ENCODE assay signal across 13 mouse cellular contexts in genomic region chr14:120299716-120300115, GRCm38 (mm10). TPM values are rescaled to one million over a fixed set of nuclear protein-coding genes. Genes with fewer than 3 reads are reported as not detected.
A peak's percentile ranks its signal among the peaks of the same experiment; 100 is the strongest.
DNase-seq lines count a peak whose midpoint lies in the region; ATAC-seq lines count a peak whose summit lies in the region.
"Had no signal": no experiment of that assay in that cellular context is flagged by ENCODE, and none has a peak within 500 bp of the region (broad histone marks: within the 10 kb centered on the region; RNA-seq: fewer than 3 reads in every experiment).

No protein-coding gene starts in this region.

- peaks cover 72% of the 10 kb centered on the region for H3K4me1 ChIP-seq in embryonic facial prominence, embryonic 14.5 days (ENCODE audit: control insufficient read depth, insufficient read depth, low read length)
- peaks cover 56% of the 10 kb centered on the region for H3K4me1 ChIP-seq in embryonic facial prominence, embryonic 10.5 days
- peaks cover 68% of the 10 kb centered on the region for H3K4me1 ChIP-seq in kidney, embryonic 14.5 days (ENCODE audit: control insufficient read depth, insufficient read depth, low read length)
- peaks cover 23% of the 10 kb centered on the region for H3K4me1 ChIP-seq in hindbrain, embryonic 14.5 days (replicated peaks; ENCODE audit: control insufficient read depth, insufficient read depth, low read length)

- intact Hi-C loops in left cerebral cortex, postnatal 36 days (cut with DNase I): no loop called here

- no peak overlapping the region for H3K4me3 ChIP-seq in embryonic facial prominence, embryonic 14.5 days (ENCODE audit: low read depth, low read length)
- no peak overlapping the region for H3K4me3 ChIP-seq in embryonic facial prominence, embryonic 10.5 days
- H3K4me3 ChIP-seq in kidney, embryonic 14.5 days (ENCODE audit: low read length): no peak overlapping the region
- H3K4me3 ChIP-seq in hindbrain, embryonic 14.5 days (replicated peaks; ENCODE audit: low read length): no peak overlapping the region
- H3K4me3 ChIP-seq: liver, embryonic 15.5 days; neural tube, embryonic 13.5 days had no signal

- no peak overlapping the region for H3K4me2 ChIP-seq in embryonic facial prominence, embryonic 14.5 days (ENCODE audit: low read depth, low read length)
- H3K4me2 ChIP-seq in kidney, embryonic 14.5 days (replicated peaks; ENCODE audit: low read depth, low read length): no peak overlapping the region
- no peak overlapping the region for H3K4me2 ChIP-seq in hindbrain, embryonic 14.5 days (replicated peaks)
- H3K4me2 ChIP-seq: liver, embryonic 15.5 days; neural tube, embryonic 13.5 days had no signal

- no peaks in the 10 kb centered on the region for H3K9me3 ChIP-seq in embryonic facial prominence, embryonic 14.5 days (ENCODE audit: control insufficient read depth, low read length)
- H3K9me3 ChIP-seq in embryonic facial prominence, embryonic 10.5 days: no peaks in the 10 kb centered on the region
- no peaks in the 10 kb centered on the region for H3K9me3 ChIP-seq in kidney, embryonic 14.5 days (ENCODE audit: control insufficient read depth, low read length)
- H3K9me3 ChIP-seq in hindbrain, embryonic 14.5 days (ENCODE audit: control insufficient read depth, low read length): no peaks in the 10 kb centered on the region
- H3K9me3 ChIP-seq: liver, embryonic 15.5 days; neural tube, embryonic 13.5 days had no signal

- 0 out of 2 replicates have a peak overlapping the region, but pooled peaks have one; percentile 6 for H3K9ac ChIP-seq in embryonic facial prominence, embryonic 14.5 days (ENCODE audit: low read depth, low read length)
- no peak overlapping the region for H3K9ac ChIP-seq in kidney, embryonic 14.5 days (ENCODE audit: low read depth, low read length)
- no peak overlapping the region for H3K9ac ChIP-seq in hindbrain, embryonic 14.5 days
- H3K9ac ChIP-seq: liver, embryonic 15.5 days; neural tube, embryonic 13.5 days had no signal

- WGBS in embryonic facial prominence, embryonic 14.5 days: 44% methylated on average over 3 of the region's 3 CpGs
- WGBS in embryonic facial prominence, embryonic 10.5 days: 72% methylated on average over 3 of the region's 3 CpGs
- WGBS in kidney, embryonic 14.5 days: 28% methylated on average over 3 of the region's 3 CpGs
- 78% methylated on average over 3 of the region's 3 CpGs for WGBS in hindbrain, embryonic 14.5 days

- no peaks in the 10 kb centered on the region for H3K27me3 ChIP-seq in embryonic facial prominence, embryonic 14.5 days (replicated peaks; ENCODE audit: control insufficient read depth, insufficient read depth, low read length)
- no peaks in the 10 kb centered on the region for H3K27me3 ChIP-seq in embryonic facial prominence, embryonic 10.5 days (replicated peaks; ENCODE audit: low read depth, poor library complexity, severe bottlenecking)
- H3K27me3 ChIP-seq in kidney, embryonic 14.5 days (ENCODE audit: control insufficient read depth, insufficient read depth, low read length): no peaks in the 10 kb centered on the region
- H3K27me3 ChIP-seq in hindbrain, embryonic 14.5 days (ENCODE audit: control insufficient read depth, insufficient read depth, low read length): no peaks in the 10 kb centered on the region
- H3K27me3 ChIP-seq: liver, embryonic 15.5 days; neural tube, embryonic 13.5 days had no signal

- peak overlapping the region; percentile 1; the same call in 1 of the 2 replicates for H3K27ac ChIP-seq in embryonic facial prominence, embryonic 14.5 days (replicated peaks; ENCODE audit: low read depth, low read length)
- H3K27ac ChIP-seq in embryonic facial prominence, embryonic 10.5 days (replicated peaks): no peak overlapping the region
- H3K27ac ChIP-seq in kidney, embryonic 14.5 days (ENCODE audit: low read depth, low read length): peak overlapping the region; percentile 62; the same call in 1 of the 2 replicates
- H3K27ac ChIP-seq in hindbrain, embryonic 14.5 days: no peak overlapping the region
- H3K27ac ChIP-seq: liver, embryonic 15.5 days; neural tube, embryonic 13.5 days had no signal

- no peaks in the 10 kb centered on the region for H3K36me3 ChIP-seq in embryonic facial prominence, embryonic 14.5 days (ENCODE audit: control insufficient read depth, insufficient read depth, low read length)
- peaks cover 7% of the 10 kb centered on the region for H3K36me3 ChIP-seq in embryonic facial prominence, embryonic 10.5 days (replicated peaks)
- H3K36me3 ChIP-seq in kidney, embryonic 14.5 days (ENCODE audit: control insufficient read depth, insufficient read depth, low read length): no peaks in the 10 kb centered on the region
- H3K36me3 ChIP-seq in hindbrain, embryonic 14.5 days (replicated peaks; ENCODE audit: control insufficient read depth, insufficient read depth): no peaks in the 10 kb centered on the region
- H3K36me3 ChIP-seq: liver, embryonic 15.5 days; neural tube, embryonic 13.5 days had no signal

- ATAC-seq in embryonic facial prominence, embryonic 14.5 days (ENCODE audit: low read depth): no peak
- ATAC-seq in kidney, embryonic 14.5 days (ENCODE audit: low FRiP score, low TSS enrichment): peak; percentile 22; the same call in 1 of the 2 replicates
- no peak for ATAC-seq in hindbrain, embryonic 14.5 days (ENCODE audit: low FRiP score)
- ATAC-seq: inflammation-experienced regulatory T-cells, adult 6 months had no signal

- no peak for DNase-seq in embryonic facial prominence, embryonic 14.5 days (ENCODE audit: low spot score)
- no peak for DNase-seq in embryonic facial prominence, embryonic 10.5 days (ENCODE audit: low spot score)
- peak; percentile 64 for DNase-seq in retina, adult 2 months (ENCODE audit: low read depth, low spot score)
- no peak for DNase-seq in retina, postnatal 1 day
- DNase-seq in hindbrain, embryonic 14.5 days (ENCODE audit: low spot score): no peak
- DNase-seq in left cerebral cortex, postnatal 36 days (ENCODE audit: low spot score in 2 of 2): no peak
- no peak for DNase-seq in left cerebral cortex, adult 11 months (ENCODE audit: low spot score)
- DNase-seq: B cell, adult 2 months; cerebellum, adult 9-10 months had no signal

RNA-seq across cellular contexts. Expression of gene Mbnl2, which starts 24.2 kb away (rescaled TPM):
- polyA plus RNA-seq in embryonic facial prominence, embryonic 14.5 days (2014; fragmentation: Nextera tagmentation; extraction: Ambion mirVana): 157 and 162 TPM in 2 replicates
- polyA plus RNA-seq in embryonic facial prominence, embryonic 10.5 days (2016; fragmentation: Nextera tagmentation; extraction: Ambion mirVana): 42.8 and 54.1 TPM in 2 replicates
- 61.3 and 84.9 TPM in 2 replicates for polyA plus RNA-seq in kidney, embryonic 14.5 days (2014; fragmentation: Nextera tagmentation; extraction: Ambion mirVana)
- polyA plus RNA-seq in hindbrain, embryonic 14.5 days (2014; fragmentation: Nextera tagmentation; extraction: Ambion mirVana): 24.4 and 29.7 TPM in 2 replicates
- total RNA-seq in left cerebral cortex, postnatal 36 days (2021): 100 to 1,000 TPM; 223 to 270 TPM

Comparison
In these comparisons a context has a peak if more than half of its experiments do, and no peak if none do; other contexts are left out.
1. H3K27ac ChIP-seq: peak in embryonic facial prominence, embryonic 14.5 days (single experiment) and kidney, embryonic 14.5 days (single experiment); none in embryonic facial prominence, embryonic 10.5 days (single experiment) and hindbrain, embryonic 14.5 days (single experiment).